Mouse (Mus musculus) testis, adult 2 months (tissue): ENCODE measurements around the gene 2810006K23Rik.

Experiments
- CTCF ChIP-seq: fragments of 200-500 bp; IDR thresholded peaks from 2 replicates; pipeline ENCODE4 v1.5.1; 2012; ENCODE audit warnings: low read depth, mild to moderate bottlenecking, inconsistent platforms, low read length, moderate library complexity; ENCODE audit not compliant: control insufficient read depth, insufficient read depth, insufficient replicate concordance
- POLR2A ChIP-seq: fragments of 200-500 bp; IDR thresholded peaks from 2 replicates; pipeline ENCODE4 v1.6.1; 2012; ENCODE audit warnings: low read depth, mild to moderate bottlenecking, inconsistent platforms, low read length, moderate library complexity; ENCODE audit not compliant: control insufficient read depth

GRCm38 (mm10) chr5:124353011-124353725 is 25.3 kb downstream of the 2810006K23Rik start:
- no peak for TF ChIP-seq CTCF
- no peak for TF ChIP-seq POLR2A
